Comparison of ENCODE assay signal across 10 mouse cellular contexts in genomic region chr2:179093996-179094395, GRCm38 (mm10).
DNase-seq lines count a peak whose midpoint lies in the region.
"Had no signal": no experiment of that assay in that cellular context is flagged by ENCODE, and none has a peak within 500 bp of the region (broad histone marks: within the 10 kb centered on the region; RNA-seq: fewer than 3 reads in every experiment).

No protein-coding gene starts in this region.

- intact Hi-C loops in heart, postnatal 10 days (cut with DNase I), result no loop called here

- peak; percentile 11 for DNase-seq in right cerebral cortex, postnatal 4 days
- no peak for DNase-seq in right cerebral cortex, postnatal 25 days
- DNase-seq in kidney, adult 18-20 months, result peak; percentile 24
- peak; percentile 6 to 8 for DNase-seq in layer of hippocampus, postnatal 36 days
- no peak for DNase-seq in c-Kit-positive CD71-positive TER-119-positive erythroid progenitor cells, embryonic 14.5 days (ENCODE audit: low spot score)
- DNase-seq in gastrocnemius, adult 18-20 months (ENCODE audit: low spot score), result no peak
- no peak for DNase-seq in ovary, postnatal 14 days (ENCODE audit: low spot score)
- DNase-seq in heart, postnatal 10 days, result no peak
- DNase-seq: heart, postnatal 36 days; thymus, adult 2 months had no signal

Comparison
In these comparisons a context has a peak if more than half of its experiments do, and no peak if none do; other contexts are left out.
1. DNase-seq: peak in right cerebral cortex, postnatal 4 days (single experiment), kidney, adult 18-20 months (single experiment) and layer of hippocampus, postnatal 36 days (2 of 2); none in right cerebral cortex, postnatal 25 days (single experiment), c-Kit-positive CD71-positive TER-119-positive erythroid progenitor cells, embryonic 14.5 days (single experiment), gastrocnemius, adult 18-20 months (single experiment), ovary, postnatal 14 days (single experiment) and heart, postnatal 10 days (0 of 2).